Mouse (Mus musculus): ENCODE results near the gene Marco.

The Marco gene

DNA sequence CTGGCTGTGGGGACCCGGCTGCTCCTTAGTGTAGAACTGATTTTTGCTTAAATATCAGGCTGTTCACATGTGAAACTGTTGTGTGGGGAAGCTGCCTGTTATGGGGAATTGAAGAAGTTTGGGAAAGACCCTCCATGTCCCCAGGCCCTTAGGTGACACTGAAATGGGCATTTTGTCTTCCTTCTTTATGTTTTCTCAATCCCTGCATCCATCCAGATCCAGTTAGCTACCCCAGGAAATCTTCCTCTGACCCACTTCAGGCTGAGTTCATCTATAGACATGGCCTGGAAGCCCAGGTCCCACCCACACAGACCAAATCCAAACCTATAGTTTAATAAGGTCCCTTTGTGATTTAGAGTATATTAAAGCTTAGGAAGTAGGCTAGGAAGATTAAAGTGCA lies at the start of gene Marco:
TSS of gene Marco (minus strand) at position 101 of the 400 bp plus-strand sequence.
- CTCF ChIA-PET, result no interaction called here

DNA sequence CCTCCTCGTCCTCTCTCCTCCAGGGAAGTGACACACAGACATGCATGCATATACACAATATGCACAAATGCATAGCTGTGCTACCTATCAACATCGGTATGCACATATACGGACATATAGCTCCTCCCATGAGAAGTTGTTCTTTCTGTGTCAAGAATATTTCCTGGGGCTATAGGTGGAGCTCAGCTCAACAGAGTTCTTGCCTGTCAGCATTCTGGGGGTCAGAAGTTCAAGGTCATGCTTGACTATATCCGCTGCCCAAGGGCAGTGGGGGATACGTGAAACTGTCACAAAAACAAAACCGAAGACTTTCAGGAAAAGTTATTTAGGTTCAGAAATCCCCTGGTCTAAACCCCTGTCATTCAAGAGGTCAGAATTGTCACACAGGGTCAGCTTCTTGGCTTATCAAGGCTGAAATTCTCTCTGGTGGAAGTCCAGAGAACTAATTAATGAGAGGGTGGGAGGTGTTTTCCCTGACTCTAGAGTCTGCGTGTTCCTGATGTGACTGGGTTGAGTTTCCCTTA lies 34.7 kb upstream of the Marco start:
- CTCF ChIA-PET, result no interaction called here

DNA sequence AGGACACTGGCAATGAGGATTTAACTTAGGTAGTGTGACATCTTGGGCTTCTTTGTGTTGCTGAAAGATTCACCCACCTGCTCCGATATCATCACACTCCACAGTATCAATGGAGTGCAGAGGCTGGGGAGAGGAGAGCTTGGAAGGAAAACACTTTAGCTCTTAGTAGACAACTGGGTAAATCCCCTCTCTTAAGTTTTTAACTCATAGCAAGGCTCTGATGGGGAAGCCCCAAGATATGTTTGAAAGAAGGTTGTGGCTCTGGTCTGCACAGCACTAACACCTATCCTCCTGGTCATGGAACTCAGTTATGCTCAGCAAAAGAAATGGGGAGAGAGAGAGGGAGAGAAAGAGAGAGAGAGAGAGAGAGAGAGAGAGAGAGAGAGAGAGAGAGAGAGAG lies 32.2 kb upstream of the Marco start:
- CTCF ChIA-PET, result interaction anchor here (0.6 kb wide), 1 partner anchor 1415 kb away, joined by 8 read pairs; no protein-coding TSS in a partner anchor

DNA sequence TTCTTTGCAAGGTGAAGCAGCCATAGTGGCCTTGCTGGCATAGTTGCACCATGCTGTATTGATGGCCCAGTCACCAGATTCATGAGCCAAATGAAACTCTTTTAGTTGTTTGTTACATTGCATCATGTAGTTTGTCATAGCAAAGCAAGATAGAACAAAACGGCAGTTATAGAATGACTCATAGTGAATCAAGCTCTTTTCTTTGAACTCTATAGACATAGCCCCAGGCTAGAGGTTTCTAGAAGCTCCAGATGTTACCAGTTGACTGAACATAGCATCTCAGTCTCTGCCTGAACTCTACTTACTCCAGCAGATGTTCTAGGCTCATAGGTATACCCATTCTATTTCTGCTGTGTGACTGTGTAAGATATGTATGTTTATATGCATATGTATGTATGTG lies 31.1 kb upstream of the Marco start:
- CTCF ChIA-PET, result no interaction called here

DNA sequence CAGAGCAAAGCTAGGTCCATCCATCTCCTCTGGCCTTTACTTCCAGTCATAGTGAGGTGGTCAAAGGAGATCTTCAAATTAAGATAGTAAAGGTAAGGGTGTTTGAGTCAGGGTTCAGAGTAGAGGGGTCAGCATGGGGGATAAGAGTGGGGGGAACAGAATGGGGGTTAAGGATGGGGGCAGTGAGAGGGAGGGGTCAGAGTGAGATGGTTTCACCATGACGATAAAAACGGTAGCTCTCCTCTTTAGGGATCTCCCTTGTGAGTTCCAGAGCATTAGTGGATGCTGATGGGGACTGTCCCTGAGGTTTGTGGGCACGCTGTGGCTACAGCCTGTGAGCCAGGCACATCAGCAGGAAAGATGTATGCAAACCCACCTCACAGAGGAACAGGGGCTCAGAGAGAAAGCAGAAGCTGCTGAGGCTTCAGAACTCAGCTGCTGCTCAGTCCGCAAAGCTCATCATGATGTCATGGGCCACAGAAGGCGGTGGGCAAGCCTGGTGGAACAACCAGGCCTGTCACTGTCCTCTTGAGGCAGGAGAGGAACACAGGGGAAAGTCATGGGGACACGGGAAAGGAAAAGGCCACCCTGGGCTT lies 27.6 kb upstream of the Marco start:
- CTCF ChIA-PET, result no interaction called here

DNA sequence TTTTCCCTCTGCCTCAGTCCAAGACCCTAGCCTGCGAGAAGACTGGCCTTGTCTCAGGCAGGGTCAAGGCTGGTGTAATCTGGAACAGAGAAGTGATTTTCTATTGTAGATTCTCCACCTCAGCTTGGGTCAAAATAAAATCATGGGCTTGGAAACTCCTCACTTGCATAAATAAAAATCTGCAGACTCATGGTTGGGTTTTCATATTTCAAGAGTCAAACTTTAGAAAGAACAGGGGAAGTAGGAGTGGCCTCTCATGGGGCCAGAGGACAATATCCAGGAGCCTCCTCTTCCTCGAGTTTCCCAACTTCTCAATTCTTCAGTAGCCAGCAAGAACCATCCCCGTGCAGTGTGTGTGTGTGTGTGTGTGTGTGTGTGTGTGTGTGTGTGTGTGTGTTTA lies 26.9 kb upstream of the Marco start:
- CTCF ChIA-PET, result no interaction called here

DNA sequence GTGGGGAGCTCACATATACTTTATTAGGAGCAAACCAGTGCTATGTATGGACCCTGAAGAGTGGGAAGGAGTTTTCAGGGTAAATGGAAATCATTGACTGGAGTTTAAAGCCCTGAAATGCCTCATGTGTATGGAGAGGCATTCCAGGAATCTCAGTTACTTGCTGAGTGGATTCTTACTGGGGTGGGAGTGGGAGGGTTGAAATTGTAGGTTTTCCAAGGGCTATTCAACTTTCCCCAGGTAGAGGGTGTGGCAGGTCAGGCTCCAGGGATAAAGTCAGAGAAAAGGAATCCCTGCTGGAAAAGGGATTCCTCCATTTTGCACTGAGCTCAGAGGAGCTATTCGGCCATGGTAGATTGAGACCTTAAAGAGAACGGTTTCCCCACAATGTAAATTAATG lies 25.1 kb upstream of the Marco start:
- CTCF ChIA-PET, result no interaction called here

DNA sequence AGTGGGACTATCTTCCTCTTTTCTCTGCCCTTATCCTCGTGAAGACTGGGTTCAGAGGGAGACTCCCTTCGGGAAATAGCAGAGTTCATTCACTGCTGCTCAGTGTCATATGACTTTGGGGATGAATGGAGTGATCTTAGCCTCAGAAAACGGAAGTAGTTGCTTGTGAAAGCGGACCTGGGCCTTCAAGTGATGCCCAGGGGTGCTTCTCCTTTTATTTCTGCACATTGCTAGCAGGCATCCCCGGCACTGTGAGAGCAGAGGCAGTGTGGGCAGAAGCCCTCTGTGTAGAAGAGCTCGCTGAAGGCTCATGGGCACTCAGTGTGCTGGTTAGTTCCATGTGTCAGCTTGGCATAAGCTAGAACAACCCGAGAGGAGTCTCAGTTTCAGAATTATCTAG lies 12.8 kb upstream of the Marco start:
- CTCF ChIA-PET, result no interaction called here

DNA sequence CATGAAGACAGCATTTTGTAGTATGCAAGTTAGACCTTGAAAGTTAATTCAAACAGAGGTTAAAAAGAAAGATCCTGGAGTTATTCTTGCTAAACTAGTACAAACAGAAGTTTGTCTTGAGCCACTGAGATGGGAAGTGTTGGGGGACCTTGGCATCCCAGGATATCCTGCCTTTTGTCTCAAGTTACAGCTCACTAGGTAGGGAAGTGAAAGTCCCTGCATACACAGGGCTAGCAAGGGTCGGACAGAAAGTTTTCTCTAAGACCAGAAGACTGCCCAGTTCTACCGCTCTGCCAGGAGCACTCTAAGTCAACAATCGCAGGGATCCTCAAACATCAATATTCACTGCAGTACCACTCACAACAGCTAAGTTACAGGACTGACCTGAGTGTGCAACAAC lies 5.5 kb upstream of the Marco start:
- CTCF ChIA-PET, result no interaction called here

DNA sequence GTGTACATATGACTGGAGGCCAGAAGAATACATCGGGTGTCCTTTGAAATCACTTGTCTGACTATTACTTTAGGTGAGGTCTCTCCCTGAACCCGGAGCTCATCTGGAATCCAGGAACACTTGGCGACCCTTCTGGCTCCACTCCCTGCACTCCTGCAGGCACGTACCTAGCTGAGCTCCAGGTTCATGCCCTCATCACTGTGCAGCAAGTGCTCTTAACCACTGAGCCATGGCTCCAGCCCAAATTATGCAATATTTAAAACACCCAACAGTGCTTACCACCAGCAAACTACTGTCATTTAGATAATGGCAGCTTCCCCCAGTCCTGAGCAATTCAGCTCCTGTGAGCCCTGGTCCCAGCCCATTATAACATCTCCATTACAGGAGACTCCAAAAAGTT lies 4.2 kb upstream of the Marco start:
- CTCF ChIA-PET, result no interaction called here

DNA sequence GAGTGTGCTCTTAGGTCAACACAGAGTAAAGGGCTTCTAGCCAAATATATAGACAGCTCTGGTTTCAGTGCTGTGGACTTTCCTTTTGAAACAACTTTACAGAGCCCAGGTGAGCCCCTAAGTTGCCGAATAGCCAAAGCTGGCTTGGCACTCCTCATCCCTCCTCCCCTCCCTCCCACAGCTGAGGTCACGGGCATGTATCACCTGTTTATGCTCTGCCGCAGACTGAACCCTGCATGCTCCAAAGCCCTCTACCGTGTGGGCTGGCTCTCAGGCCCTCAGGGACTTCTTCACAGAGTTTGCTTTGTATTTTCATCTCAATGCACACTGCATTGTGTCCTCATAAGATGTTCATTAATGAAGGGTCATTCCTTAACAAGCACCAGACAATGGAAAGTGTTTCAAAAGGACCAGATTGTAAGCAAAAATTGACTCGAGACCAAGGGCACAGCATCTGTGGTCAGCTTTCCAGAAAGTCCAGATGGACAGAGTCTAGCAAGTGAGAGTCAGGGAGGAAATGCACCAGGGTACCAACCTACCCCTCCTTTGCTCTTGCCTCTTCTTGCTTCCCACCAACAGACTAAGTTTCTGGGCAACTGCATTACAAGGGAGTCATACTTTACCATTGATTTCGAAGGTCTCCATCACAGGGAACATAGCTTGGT lies 646 bp downstream of the Marco start:
- CTCF ChIA-PET, result no interaction called here

DNA sequence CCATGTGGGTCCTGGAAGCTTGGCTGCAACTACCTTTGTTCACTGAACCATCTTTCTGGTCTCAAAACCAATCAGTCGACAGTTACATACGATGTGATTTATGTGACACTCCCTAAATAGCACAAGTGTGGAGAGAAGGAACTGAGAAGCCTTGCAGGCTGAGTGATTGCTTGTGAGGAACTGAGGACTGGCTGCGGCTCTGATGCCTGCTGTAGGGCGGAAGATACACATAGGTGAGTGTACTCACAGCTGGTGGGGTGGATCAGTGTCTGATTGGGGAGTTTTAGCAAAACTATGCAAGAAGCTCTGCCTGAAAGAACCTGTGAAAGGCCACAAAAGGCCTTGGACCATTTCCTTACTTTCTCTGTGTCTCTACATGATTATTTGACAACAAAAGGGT lies 3.3 kb downstream of the Marco start:
- CTCF ChIA-PET, result no interaction called here

DNA sequence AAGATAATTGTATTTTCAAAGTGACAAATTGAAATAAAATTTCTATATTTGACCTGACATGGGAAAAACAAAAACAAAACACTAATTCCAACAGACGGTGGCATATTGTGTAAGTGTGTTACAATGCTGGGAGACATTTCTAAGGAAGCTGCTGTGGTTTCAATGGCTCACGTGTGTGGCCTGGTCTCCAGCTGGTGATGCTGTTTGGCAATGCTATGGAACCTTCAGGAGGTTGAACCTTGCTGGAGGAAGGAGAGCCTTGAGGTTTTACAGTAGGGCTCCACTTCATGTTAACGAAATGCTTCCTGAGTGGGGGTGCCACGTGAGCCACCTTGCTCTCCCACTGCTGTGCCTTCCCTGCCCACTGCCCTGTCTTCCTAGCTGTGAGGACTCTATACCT lies 6.8 kb downstream of the Marco start:
- CTCF ChIA-PET, result no interaction called here

DNA sequence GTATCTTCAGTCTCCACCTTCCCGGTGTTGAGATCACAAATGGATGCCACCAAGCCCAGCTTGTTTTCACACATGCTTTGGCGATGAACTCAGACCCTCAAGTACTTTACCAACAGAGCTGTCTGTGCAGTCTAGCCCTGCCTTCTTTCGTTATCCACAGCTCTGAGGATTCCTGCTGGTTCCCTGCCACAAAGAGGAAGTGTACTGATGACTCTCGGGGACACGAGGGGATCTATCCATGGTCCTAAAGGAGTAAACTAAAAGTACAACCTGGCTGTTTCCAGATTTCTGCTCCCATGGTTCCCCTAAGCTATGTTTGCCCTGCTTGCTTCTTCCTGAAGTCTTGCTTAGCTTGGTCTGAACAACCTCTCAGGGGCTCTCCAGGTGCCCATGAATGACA lies 23.9 kb downstream of the Marco start:
- CTCF ChIA-PET, result no interaction called here

DNA sequence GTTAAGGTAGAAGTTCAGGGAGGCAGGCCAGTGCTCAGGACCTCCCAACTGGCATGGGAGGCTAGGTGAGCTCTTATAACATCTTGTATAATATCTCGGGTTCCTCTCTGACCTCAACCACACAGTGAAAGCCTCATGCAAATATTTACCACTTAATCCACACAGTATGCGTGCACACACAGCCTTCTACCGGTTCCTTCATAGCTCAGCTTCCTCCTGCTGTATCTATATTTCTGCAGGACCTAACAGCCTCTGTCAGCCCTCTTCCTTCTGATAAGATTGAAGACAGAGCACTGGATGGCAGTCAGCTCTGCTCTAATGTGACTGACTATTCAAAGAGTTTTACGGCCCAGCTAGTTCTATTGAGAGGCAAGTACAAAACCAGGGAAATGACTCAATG lies 30.0 kb downstream of the Marco start:
- CTCF ChIA-PET, result no interaction called here

DNA sequence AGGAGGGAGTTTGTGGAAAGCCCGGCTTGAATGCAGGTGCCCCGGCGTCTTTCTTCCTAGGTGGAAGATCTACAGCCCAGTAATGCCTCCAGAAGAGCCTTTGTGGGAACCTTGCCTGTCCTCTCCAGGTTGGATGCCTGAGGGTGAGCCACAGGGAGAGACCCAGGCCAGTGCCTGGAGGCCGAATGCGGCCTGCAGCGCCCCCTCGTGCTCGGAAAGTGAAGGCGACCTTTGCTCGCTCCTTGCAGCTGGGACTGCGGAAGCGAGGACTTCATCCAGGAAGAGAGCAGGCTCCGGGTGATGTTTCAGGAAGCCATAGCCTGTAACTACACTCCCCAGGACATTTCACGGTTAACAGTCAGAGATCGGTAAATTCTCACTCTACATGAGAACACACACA lies 35.9 kb downstream of the Marco start:
- CTCF ChIA-PET, result interaction anchor here (0.6 to 0.7 kb wide), 2 partner anchors 141 to 167 kb away, joined by 4 to 8 read pairs; no protein-coding TSS in a partner anchor

DNA sequence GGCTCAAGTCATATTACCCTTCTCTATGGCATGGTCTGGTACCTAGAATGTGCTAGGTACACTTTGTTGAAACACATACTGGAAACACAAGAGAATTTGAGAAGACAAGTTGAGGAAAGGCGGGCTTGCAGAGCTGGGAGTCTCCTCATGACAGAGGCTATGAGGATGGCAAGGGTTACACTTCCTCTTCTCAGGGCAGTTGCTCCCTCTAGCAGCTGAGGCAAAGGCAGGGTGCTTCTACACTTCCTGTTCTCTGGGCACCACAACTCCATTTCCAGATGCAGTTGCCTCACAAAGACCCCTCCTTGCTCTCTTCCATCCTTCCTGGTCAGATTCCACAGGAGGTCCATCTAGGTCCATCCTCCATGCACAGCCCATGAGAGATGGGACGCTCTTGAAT lies 37.5 kb downstream of the Marco start:
- CTCF ChIA-PET, result no interaction called here

DNA sequence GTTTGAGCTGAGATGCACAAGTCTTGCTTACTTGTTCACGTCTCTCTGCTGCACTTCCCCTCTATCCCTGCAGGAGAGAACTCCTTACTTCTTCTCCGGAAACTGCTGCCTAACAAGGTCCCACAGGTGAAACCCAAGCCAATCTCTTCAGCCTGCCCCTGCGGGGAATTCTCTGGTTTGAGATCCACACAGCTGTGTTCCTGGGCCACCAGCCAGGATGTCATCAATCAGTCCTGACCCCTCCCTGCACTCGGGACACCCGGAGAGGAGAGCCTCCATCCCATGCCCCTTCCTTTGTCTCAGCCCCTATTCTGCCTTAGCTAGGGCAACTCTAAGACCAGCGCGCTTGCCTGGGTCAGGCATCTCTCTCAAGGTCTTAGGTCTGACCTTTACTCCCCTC lies 38.1 kb downstream of the Marco start:
- CTCF ChIA-PET, result no interaction called here

DNA sequence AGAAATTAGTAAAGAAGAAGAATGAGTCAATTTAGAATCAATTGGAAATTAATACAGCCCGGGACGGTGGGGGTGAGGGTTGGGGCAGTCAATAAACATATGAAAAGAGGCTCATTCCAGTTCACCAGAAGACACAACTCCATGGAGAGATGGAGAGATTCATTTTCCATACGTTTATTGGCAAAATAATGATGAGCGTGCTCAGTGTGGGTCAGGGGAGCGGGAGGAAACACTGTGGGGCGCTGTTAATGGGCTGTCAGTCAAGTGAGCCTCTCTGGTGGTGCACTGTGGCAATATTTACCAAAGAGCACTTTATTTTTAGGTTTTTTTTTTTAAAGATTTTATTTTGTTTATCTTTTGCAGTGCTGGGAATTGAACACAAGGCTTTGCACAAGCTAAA lies 45.8 kb downstream of the Marco start:
- CTCF ChIA-PET, result no interaction called here

DNA sequence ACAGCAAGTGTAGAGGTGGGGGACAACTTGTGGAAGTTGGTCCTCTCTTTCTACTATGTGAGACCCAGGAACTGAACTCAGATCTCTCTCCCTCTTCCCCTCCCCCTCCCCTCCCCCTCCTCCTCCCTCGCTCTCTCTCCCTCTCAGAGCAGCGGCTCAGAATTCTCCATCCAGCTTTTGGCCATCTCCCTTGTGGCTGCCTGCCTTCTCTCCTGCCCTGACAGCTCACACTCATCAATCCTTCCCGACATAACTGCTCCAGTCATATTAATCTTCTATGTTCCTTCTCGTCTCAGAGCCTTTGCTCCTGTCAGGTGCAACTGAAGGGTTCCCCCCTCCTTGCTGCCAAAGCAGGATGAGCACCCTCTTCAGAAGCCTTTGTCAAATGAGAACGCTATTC lies 46.3 kb downstream of the Marco start:
- CTCF ChIA-PET, result no interaction called here

DNA sequence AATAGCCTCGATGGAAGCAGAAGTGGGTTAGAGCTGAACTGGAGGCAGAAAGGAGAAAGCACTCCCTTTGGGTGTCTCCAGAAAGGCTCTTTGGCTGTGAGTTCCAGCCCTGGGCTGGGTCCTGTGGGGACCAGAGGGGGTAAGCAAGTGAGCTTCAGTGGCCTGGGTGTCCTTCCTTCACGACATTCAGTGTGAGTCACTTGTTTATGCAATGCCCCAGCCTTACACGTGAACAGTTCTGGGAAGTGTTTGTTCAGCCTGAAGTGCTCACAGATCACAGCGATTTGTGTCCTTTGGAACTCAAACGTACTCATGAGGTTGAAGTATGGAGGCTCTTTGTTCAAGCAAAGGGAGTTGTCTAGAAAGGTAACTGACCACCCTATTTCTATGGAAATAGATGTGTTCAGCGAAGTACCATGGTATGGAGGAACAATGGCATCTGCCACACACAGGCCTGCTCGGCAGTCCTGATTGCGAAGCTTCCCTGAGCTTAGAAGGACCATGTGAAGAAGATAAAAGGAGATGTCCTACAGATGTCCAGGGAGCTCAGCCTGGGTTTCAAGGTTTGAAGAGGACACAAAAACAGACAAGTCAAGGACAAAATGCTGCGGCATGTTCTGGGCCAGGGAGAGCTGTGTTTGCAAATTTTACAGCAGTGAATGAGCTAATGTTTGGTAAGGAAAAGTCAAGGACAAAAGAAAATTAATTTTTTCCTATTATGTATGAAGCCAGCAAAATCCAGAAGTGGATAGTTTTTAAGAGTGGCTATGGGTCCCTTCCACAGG lies 53.1 kb downstream of the Marco start:
- CTCF ChIA-PET, result no interaction called here

DNA sequence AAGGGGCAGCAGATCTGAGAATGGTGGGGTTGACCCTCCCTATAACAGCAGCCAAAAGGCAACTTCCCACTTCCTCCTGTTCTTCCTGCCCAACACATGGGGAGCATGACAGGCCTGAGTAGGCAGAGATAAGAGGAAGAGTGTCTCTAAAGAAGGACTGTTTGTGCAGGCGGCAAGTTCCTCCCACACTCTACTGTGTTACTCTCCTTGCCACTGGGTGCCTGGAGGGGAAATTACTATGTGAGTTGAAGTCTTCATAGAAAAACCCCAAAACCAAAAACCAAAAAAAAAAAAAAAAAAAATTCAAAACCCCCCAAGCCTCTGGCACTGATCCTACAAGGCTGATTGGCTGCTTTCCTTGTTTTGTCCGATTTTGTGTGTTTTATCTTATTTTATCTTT lies 55.2 kb downstream of the Marco start:
- CTCF ChIA-PET, result no interaction called here

DNA sequence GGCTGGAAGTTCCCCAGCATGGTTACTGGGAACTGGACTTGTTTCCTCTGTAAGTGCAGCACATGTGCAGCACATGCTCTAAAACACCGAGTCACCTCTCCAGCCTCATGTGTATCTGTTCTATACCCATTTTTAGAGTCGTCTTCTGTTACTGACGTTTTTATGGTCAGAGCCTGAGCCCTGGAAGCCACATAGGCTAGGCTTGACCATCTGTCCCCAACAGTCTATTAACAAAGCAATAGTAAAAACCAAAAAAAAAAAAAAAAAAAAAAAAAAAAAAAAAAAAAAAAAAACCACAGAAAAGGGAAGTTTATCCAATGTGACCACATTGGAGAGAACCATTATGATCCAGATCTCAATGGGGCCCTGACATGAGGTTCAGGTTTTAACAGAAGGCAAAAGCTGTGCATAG lies 61.6 kb downstream of the Marco start:
- CTCF ChIA-PET, result interaction anchor here (0.6 kb wide), 1 partner anchor 1486 kb away, joined by 3 read pairs; no protein-coding TSS in a partner anchor
